Mouse (Mus musculus): ENCODE measurements around the gene Txnip. TPM values are rescaled to one million over a fixed set of nuclear protein-coding genes. Genes with fewer than 3 reads are reported as not detected.
"Not testable (repeated sequence)": the region's sequence is repeated elsewhere in the genome, so short reads cannot be mapped to it uniquely, and the experiment has no call there.

Gene Txnip
- total RNA-seq (2021) = 100 to 1,000 TPM; 318 to 360 TPM
- long read RNA-seq, experiment 1, transcript Txnip-201 (8 exons, 2,795 nt) = minor isoform, 17 of 53 reads
- long read RNA-seq, experiment 1, transcript Txnip-202 (8 exons, 2,827 nt) = major isoform, 21 of 53 reads
- long read RNA-seq, experiment 1, partial matches to known transcripts = 5 of 53 reads
- long read RNA-seq, experiment 1, other reads (novel, unspliced or antisense) = 7 of 53 reads
- long read RNA-seq, experiment 2, transcript Txnip-201 (8 exons, 2,795 nt) = minor isoform, 10 of 50 reads
- long read RNA-seq, experiment 2, transcript Txnip-202 (8 exons, 2,827 nt) = major isoform, 26 of 50 reads
- long read RNA-seq, experiment 2, partial matches to known transcripts = 8 of 50 reads
- long read RNA-seq, experiment 2, other reads (novel, unspliced or antisense) = 5 of 50 reads

DNA sequence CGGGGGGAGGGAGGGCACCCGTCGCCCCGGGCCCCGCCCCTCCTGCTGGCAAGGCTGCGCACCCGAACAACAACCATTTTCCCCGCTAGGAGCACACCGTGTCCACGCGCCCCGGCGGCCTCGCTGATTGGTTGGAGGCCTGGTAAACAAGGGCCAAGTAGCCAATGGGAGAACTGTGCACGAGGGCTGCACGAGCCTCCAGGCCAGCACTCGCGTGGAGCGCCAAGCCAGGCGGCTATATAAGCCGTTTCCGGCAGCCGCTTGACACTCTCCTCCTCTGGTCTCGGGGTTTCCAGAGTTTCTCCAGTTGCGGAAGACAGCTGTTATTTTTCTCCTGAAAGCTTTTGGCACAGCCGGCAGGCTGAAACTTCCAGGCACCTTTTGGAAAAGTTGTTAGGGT, at the start of gene Txnip:
Gene Txnip (plus strand): TSS at position 264 of the 400 bp plus-strand sequence.
- peak; percentile 100 for DNase-seq (ENCODE audit: low spot score in 2 of 2)

DNA sequence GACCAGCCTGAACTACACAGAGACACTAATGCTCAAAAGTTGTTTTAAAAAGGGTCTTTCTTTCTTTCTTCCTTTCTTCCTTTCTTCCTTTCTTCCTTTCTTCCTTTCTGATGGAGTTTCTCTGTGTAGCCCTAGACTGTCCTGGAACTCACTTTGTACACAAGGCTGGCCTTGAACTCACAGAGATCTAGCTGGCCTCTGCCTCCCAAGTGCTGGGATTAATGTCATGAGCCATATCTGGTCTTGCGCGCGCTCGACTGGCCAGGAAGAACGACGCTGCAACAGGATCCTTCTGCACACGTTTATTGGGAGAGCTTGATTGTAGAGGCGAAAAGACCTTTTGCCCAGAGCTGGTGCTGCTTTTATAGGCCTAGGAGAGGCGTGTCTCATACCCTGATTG, 49.8 kb upstream of the Txnip start:
- DNase-seq (ENCODE audit: low spot score in 2 of 2) = not testable (repeated sequence)

DNA sequence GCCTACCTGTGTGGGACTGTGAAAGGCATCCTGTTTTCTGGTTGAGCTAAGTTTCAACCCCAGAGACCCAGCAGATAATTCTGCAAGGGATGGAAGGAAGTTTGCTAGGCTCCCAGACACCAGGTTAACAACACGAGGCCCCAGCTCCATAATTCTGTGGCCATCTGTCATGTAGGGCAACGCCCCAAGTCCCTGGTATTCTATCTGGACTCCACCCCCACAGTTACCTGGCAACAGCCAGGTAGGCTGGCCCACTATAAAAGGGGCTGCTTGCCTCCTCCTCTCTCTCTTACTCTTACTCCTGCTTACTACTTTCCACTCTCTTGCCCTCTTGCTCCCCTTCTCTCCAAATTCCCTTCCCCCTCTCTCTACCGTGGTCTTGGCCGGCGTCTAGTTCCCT, 37.6 kb upstream of the Txnip start:
- no peak for DNase-seq (ENCODE audit: low spot score in 2 of 2)

DNA sequence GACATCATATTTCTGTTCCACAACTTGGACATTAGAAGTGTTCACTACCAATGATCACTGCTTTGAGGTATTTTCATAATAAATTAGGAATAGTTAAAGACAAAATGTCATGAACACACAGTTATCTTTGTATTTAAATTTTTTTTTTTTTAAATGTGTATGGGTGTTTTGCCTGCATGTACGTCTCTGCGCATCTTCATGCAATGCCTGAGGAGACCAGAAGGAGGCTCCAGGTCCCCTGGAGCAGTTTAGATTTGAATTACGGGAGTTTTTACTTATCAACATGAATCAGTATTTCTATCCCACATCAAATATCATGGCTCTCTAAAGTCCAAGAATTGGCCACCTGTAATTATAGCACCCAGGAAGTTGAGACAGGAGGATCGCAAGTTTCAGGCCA, 35.6 kb upstream of the Txnip start:
- DNase-seq (ENCODE audit: low spot score in 2 of 2) = no peak

DNA sequence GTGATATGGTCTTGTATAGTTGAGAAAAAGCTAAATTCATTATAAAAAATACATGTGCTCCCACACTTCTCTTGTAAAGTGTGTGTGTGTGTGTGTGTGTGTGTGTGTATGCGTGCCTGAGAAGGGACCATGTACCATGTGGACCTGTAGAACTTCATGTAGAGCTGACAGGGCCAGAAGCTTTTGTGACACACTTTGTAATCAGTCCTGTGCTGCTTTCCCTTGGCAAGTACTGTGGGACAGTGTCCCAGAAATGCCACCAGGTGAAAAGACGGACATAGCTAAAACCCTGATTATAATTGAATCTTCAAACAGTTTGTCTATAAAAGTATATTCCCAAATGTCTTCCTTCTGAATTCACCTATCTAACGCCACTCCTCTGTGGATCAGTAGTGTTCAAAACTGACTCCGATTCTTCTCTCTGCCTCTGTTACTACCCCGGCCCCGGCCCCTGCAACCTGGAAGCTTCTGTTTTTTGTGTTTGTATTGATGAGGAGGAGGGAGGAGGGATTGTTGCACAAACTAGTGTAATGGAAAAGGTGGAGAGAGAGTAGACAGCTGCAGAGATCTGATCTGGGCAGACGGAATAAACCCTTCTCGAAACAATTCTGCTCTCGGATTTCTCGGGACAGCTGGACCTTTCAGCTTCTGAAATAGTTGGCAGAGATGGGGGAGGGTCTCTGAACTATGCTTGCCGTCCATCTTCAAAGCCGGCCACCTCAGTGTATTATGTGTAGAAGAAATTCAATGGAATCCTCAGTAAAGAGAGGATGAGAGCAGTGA, 33.5 kb upstream of the Txnip start:
- no peak for DNase-seq (ENCODE audit: low spot score in 2 of 2)

DNA sequence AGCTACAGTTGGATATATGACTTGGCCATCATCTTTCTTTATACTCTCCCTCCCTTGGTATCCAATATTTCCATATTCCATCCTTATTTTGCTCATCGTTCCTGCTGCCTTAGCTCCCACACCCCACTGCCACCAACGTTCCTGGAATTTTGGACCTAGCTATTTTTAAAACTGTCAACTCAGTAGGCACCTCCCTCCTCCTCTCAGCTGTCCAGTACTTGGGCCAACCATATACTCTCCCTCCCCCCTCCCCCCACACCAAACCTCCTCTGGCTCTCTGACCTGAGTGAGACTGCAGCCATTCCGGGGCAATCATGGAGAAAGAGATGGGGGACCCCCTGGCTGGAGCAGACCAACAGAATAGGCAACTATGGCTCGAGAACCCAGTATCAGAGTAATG, 32.8 kb upstream of the Txnip start, which contains the start of gene Hfe2:
Gene Hfe2 (plus strand): TSS at position 259 of the 400 bp plus-strand sequence.
- DNase-seq (ENCODE audit: low spot score in 2 of 2) = no peak

DNA sequence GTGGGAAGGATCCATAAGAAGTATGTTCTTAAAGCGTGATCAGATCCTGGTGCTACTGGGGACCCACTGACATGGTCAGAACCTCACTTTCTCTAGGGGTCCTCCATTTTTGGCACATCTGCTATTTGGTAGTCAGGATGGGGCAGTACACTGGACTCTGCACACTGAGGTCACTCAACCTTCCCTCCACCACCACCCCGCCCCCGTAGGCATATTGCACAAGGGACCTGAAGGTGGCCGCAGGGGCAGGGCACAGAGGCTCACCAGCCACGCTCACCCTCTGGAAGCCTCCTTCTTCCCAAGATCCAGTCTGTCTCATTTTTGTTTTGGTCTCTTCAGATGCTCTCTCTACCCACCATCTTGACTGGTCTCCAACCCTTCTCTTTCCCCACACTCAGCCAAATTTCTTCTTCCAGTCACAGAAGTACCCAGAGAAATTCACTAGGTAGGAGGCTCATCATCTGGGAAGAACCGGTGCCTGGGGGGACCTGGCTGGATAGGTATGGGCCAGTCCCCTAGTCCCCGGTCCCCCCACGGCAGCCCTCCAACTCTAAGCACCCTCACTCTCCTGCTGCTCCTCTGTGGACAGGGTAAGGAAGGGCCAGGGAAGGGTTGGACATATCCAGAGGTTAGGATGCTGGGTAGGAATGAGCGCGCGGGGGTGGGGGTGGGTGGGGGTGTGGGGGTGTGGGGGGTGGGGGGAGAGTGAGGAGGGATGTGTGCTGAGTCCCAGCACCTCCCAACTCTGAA, 31.6 kb upstream of the Txnip start:
- no peak for DNase-seq (ENCODE audit: low spot score in 2 of 2)

DNA sequence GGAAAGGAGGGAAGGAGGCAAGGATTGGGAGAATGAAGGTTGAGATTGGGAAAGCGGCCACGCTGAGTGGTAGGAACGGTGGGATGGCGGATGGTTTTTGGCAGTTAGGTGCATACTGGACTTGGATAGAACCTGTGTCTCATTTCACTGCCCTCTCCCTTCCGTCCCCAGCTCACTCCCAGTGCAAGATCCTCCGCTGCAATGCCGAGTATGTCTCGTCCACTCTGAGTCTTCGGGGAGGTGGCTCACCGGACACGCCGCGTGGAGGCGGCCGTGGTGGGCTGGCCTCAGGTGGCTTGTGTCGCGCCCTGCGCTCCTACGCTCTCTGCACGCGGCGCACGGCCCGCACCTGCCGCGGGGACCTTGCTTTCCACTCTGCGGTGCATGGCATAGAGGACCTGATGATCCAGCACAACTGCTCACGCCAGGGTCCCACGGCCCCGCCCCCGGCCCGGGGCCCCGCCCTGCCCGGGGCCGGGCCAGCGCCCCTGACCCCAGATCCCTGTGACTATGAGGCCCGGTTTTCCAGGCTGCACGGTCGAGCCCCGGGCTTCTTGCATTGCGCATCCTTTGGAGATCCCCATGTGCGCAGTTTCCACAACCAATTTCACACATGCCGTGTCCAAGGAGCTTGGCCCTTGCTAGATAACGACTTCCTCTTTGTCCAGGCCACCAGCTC, 30.8 kb upstream of the Txnip start:
- no peak for DNase-seq (ENCODE audit: low spot score in 2 of 2)

DNA sequence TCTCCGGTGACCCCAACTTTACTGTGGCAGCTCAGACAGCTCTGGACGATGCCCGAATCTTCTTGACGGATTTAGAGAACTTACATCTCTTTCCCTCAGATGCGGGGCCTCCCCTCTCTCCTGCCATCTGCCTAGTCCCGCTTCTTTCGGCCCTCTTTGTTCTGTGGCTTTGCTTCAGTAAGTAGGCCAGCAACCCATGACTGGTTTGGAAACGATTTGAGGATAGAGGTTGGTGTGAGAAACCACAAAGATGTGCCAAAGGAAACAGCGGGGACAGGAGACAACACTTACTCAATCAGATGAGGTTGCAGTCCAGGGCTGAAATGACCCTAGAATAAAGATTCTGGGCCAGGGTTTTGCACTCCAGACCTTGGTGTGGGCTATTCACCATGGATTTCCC, 29.3 kb upstream of the Txnip start:
- no peak for DNase-seq (ENCODE audit: low spot score in 2 of 2)

DNA sequence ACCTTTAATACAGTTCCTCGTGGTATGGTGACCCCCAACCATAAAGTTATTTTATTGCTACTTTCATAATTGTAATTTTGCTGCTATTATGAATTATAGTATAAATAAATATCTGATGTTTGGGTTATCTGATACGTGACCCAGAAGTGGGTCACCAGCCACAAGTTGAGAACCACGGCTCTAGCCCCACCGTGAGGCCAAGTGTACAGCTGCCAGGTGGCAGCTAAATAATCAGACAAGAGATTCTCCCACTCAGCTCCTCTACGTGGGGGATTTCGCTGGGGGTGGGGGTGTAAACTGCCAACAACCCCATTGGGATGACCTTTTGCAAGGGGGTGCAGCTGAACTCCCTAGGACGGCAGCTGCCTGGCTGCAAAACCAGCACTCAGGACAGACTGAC, 25.7 kb upstream of the Txnip start:
- DNase-seq (ENCODE audit: low spot score in 2 of 2) = no peak

DNA sequence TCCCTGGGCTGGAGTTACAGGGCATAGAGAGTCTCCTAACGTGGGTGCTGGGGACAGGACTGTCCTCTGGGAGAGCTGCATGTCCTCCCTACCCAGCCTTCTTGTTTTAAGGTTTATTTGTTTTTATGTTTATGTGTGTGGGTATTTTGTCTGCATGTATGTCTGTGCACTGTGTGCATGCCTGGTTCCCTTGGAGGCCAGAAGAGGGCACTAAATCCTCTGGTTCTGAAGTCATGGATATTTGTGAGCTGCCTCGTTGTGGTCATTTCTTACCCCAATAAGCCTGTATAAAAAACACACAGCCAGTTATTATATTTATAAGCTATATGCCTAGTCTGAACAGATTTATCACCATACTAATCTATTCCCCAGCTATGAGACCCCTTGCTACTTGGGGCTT, 23.5 kb upstream of the Txnip start:
- DNase-seq (ENCODE audit: low spot score in 2 of 2) = no peak

DNA sequence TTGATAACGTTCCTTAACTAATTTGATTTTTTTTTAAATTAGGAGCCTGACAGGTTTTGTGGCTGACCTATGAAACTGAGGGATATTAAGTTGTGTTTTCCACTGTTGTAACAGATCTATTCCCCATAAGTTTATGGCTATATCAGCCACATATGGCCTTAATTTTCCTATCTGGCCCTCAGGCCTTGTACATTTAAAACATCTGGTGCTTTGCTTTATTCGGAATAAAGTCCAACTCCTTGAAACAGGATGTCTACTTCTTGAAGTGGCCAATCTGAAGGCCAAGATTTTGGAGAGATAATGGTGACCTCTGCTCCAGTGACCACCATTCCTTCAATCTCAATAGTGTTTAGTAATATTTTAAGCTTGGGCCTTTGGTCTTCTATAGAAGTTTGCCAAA, 18.4 kb upstream of the Txnip start:
- no peak for DNase-seq (ENCODE audit: low spot score in 2 of 2)

DNA sequence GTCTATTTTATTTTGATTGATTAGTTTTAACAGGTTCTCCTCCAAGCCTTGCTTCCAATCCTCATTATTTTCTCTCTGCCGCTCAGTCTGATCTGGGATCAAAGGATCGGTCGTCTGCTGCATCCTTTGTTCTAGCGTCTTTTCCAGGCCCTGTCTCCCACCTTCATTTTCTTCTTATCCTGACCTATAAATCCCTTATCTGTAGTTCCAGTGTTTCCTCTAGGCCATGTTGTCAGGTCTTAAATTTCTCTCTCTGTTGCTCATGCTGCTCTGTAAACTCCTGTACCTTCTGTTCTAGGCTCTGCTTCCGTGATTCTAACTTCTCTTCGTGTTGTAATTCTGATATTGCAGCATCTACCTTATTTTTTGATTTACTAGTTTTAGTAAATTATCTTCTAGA, 17.0 kb upstream of the Txnip start:
- no peak for DNase-seq (ENCODE audit: low spot score in 2 of 2)

DNA sequence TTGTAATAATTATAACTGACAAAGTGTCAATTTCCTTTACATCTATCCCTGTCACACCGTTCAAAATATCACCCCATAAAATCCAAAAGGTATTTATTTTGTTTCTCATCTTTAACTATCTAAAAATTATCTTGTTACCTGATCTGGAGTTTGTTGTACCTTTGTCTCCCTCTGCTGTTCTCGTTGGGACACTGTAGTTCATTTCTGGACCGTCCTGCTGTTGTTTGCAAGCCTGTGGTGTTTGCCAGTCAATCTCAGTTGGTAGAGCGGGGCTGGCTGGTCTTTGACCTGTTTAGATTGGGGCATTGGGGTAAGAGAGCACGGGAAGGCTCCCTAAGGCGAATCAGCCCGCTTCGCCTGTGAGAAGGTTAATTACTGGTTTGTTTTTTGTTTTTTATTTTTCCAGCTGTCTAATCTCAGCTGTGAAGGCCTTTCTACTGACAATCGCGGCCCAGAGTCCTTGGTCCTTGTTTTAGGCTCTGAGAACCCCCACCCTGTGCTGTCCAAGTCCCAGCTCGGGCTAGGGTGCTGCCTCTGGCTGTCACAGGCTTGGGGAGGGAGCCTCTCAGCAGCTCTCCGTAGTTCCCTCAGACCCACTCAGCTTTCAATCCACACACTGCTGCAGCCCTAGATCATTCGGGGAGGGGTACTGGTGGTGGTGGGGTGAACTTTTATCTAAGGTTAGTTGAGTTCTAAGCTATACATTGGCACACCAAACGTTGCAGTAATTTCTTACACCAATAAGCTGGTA, 16.3 kb upstream of the Txnip start:
- DNase-seq (ENCODE audit: low spot score in 2 of 2) = no peak

DNA sequence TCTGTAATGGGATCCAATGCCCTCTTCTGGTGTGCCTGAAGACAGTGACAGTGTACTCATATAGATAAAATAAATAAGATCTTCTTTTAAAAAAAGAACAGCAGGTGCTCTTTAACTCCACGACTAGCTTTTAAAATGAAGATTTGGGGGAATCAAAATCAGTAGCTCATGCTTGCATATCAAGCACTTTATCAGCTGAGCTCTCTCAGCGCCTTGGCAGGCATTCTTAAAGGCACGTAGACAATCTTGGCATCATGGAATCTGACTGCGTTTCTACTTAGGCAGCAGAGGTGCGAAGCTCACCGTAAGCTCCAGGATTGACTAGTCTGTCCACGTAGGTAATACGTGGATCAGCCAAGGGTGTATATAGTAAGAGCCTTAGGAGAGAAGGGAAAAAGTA, 15.2 kb upstream of the Txnip start:
- DNase-seq (ENCODE audit: low spot score in 2 of 2) = no peak

DNA sequence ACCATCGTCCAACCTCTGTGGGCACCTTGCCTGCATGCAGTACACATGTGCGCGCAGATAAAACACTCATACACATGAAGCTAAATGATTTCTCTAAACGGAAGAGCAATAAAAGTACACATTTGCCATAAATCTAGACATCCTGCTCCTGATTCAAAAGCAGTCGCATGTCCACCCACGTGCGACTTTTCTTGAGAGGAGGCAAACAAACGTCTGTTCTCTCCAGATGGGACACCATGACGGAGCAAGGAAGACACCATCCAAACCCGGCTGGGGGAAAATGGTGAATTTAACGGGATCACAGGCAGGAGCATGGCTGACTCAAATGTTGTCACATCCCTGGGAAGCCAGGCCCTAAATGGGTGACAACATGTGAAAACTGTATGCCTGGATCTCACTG, 14.4 kb upstream of the Txnip start:
- DNase-seq (ENCODE audit: low spot score in 2 of 2) = no peak

DNA sequence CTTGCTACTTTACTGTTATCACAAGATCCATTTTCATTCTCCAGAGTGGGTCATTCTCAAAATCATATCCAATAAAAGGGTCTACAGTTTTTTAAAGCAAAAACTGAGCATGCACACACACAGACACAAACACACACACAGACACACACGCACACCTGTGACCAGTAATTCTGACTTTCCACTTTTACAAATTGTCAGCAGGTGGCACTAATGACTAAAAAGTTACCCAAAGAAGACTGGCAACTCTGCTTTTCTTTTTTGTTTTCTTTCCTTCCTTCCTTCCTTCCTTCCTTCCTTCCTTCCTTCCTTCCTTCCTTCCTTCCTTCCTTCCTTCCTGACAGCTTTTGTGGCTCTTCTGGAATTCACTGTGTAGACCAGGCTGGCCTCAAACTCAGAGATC, 12.2 kb upstream of the Txnip start:
- DNase-seq (ENCODE audit: low spot score in 2 of 2) = no peak

DNA sequence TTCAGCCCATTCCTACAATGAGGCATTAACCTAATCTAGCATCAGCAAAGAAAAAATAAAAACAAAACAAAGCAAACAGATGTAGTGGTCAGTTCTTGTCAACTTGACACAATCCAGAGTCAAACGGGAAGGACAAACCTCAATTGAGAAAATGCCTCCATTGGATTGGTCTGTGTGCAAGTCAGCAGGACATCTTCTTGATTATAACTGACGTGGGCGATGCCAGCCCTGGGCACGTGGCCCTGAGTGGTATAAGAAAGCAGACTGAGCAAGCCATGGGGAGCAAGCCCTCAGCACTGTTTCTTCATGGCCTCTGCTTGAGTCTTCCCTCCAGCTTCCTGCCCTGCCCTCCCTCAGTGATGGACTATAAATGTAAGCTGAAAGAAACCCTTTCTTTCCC, 10.9 kb upstream of the Txnip start:
- no peak for DNase-seq (ENCODE audit: low spot score in 2 of 2)

DNA sequence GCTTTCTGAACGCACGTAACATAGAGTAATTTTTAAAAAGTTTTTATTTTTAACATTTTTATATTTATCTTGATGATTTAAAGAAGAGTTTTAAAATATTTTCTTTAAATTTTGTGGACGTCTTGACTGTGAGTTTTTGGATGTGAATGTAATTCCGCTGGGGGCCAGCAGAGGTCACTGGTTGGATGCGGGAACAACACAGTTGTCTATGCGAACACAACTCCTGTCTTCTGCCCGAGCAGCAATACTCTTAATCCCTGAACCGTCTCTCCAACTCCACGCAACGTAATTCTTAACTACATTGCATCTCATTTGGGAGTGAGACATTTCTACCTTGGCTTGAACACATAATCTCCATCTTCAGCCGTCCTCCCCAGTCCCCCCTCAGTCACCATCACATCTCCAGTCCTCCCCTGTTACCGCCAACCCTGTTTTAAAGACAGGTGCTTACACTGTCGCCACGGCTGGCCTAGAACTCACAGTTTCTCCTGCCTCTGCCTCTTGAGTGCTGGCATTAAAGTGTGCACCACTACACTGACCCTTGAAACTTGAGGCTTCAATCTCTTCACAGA, 10.3 kb upstream of the Txnip start:
- DNase-seq (ENCODE audit: low spot score in 2 of 2) = peak; percentile 66 to 81

DNA sequence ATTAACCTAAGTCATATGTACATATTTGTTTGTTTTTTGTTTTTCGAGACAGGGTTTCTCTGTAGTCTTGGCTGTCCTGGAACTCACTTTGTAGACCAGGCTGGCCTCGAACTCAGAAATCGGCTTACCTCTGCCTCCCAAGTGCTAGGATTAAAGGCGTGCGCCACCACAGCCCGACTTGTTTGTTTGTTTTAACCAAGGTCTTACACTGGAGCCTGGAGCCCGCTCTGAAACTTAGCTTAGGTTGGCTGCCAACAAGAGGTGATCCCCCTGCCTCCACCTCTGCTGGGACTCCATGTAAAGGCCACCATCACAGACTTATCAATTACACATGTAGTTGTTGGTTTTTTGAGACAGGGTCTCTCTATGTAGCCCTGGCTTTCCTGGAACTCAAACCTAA, 8.9 kb upstream of the Txnip start:
- no peak for DNase-seq (ENCODE audit: low spot score in 2 of 2)
